Mouse (Mus musculus) induced T-regulatory cell, adult 2 months (primary cell): ENCODE data around the gene Rtn4rl2.
"Not testable (repeated sequence)": the region's sequence is repeated elsewhere in the genome, so short reads cannot be mapped to it uniquely, and the experiment has no call there.

Source experiments
- DNase-seq: peaks from one replicate; pipeline ENCODE4 v3.0.0-alpha.2; 2012; ENCODE audit warnings: low read depth

Rtn4rl2 gene

DNA sequence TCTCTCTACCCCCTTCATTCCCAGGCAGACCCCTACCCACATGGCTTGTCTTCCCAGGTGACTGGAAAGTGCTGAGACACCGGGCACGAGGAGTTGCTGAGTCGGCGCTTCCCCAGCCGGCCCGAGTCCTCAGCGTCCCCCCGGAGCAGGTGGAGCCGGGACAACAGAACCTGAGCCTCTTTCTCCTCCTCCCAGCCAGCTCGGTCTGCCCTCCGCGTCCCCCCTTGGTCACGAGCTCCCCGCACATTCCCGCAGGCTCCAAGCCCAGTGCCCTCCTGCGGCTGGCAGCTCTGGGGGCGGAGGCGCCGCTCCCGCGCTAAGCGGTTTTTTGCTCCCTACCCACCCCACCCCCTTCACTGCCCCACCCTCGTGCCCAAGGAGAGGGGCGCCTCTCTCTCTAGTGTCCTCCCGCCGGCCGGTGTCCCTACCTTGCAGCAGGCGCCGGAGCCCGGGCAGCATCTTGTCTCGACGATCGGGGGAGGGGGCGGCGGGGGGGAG is at the start of gene Rtn4rl2:
Rtn4rl2 (minus strand) TSS at position 477 of the 498 bp plus-strand sequence.
- no peak for DNase-seq

DNA sequence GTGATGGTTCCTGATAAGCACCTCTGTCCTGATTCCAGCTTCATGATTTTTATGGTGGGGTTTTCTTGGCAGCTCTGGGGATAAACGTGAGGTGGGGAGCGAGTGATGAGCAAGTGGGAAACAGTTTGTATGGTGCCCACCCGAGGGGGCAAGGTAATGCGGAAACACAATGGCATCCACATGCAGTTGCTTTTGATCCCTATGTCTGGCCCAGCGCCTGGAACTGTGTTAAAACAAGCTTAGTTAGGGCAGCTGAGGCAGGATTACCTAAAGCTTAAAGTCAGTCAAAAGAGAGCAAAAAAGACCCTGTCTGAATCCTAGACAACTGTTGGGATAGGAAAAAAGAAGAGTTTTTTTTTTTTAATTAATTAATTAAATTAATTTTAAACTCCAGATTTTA is 48.6 kb upstream of the Rtn4rl2 start:
- no peak for DNase-seq

DNA sequence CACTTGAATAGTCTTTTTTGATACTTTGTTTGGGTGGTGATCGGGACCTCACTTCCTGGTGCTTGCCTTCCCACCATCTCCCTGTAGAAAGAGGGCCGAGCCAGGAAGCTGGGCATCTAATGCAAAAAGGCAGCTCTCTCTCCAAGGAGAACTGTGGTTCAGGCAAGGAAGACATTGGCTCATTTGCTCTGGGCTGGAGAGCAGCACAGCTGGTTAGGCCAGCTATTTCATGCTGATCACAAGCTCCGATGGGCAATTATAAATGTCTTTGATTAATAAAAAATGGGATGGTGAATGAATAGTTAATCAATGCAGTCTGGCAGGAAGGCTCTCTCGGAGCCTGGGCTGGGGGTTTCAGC is 48.1 kb upstream of the Rtn4rl2 start:
- DNase-seq, result no peak

DNA sequence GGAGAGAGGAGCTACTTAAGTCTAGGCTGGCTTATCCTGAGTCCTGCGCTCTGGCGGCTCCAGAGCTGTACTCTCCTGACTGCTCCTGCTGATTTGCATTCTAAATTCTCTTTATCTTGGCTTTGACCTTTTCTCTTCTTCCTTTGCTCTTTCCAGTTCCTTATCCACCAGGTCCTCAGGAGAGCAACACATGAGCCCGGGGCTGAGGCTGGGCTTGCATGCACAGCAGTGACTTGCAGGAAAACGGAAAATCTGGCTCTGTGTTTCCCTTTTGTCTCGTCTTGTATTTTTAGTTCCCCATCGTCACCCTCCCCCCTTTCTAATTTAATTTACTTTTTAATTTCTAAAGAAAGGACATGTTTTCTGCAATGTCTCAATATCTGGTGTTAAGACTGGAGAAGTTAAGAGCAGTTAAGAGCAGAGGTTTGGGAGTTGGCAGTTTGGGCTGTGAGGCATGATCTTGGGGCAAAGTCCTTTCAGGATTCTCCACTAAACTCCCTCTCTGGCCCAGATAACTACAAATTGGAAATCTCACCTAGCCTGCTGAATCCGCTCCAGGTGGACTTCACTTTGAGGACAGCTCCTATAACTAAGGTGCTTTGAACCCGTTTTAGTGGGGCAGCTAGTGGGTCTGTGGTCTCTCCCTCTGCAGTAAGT is 47.6 kb upstream of the Rtn4rl2 start:
- DNase-seq, result no peak

DNA sequence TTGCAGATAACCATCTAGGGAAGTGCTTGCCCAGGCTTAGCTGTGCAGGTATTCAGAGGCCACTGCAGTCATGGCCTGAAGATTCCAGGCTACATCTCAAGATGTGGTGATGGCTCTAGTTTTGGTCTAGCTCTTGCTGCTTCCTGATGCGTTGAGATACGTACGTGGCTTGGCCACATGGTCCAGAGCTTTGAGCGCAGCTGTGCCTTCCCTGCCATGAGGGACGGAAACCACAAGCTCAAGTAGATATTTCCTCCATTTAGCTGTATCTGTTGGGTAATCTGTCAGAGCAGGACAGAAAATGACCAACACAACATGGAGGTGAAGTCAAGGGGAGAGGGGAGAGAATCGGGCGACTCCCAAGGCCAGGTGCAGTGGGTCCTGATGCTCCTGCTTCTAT is 43.7 kb upstream of the Rtn4rl2 start:
- no peak for DNase-seq

DNA sequence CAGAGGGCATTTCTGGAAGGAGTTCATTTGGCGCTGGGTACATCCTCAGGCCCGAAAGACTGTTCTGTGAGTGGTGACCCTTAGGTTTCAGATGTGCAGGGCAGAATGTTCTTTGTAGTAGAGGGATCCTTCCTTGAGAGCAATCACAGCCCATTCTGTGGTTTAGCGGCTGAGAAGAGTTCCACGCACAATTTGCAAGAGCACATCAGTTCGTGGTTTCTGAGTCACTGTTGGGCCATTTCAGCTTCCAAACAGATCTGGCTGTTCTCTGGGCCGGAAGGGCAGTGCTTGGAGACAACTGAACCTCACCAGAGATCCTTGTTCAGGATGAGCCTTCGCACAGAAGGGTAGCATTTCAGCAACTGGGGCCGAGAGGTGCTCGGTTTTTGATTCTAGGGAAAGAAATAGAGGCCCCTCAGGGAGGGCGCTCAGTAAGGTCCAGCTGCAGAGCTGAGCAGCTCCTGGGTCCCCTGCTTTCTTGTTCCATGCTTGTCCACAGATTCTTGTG is 33.1 kb upstream of the Rtn4rl2 start:
- DNase-seq, result no peak

DNA sequence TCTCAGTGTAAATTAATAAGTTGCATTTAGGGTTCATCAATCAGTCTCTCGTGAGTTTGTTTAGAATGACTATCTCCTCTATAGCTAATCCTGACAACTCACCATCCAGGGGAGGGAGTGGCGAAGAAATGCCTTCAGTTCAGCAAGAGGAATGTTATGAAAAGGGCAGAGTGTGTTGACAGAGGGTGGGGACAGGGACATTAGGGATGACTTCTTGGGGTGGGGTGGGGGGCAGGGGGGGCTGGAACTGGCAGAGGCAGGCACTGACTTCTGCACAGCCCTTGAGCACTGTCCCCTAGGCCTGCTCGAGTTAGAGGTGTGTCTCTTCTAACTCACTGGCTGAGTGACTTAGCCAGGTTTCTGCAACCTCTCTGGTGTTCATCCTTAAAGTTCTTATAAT is 31.7 kb upstream of the Rtn4rl2 start:
- no peak for DNase-seq

DNA sequence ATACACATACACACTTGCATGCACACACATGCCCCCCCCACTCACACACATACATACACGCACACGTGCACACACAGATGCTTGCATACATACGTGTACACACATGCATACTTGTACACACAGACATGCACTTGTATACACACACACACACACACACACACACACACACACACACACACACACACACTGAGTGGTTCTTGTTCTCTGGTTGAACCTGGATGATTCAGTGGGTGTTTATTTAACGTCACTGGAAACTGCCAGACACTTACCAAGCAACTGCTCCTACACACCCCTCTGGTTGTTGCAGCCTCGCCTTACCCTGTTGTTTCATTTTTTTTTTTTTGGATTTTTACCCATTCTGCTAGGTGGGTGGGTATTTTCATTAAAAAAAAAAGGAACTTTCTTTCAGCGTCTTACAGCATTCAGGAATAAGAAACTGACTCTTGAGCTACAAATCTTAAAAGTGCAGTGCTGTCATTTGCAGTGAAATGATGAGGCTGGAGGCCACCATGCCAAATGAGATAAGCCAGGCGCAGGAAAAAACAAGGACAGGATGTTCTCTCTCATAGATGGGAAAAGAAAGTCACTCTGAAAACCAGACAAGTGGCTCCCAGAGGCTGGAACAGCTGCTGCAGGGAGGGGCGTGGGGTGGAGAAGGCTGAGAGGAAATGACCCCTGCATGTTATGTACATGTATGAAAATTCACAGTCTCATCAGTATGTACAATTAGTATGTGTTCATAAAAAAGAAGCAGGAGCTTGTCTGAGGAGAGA is 30.2 kb upstream of the Rtn4rl2 start:
- DNase-seq, result no peak

DNA sequence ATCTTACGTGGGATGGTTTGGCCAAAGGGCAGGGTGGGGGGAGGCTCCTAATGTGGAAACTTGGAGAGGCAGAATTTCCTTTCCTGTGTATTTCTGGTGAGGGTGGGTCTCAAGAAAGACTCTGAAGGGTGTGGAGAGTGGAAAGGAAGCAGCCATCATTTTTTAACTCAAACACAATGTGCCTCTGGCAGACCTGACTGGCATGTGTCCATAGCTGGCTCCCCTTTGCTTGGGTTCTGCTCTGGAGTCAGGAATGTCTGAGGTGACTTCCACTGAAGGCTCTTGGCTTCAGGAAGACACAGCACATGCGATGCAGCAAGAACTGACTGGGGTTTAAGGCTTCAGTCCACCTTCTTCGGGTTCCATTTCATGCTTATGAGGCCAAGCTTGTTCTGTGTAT is 28.8 kb upstream of the Rtn4rl2 start:
- no peak for DNase-seq

DNA sequence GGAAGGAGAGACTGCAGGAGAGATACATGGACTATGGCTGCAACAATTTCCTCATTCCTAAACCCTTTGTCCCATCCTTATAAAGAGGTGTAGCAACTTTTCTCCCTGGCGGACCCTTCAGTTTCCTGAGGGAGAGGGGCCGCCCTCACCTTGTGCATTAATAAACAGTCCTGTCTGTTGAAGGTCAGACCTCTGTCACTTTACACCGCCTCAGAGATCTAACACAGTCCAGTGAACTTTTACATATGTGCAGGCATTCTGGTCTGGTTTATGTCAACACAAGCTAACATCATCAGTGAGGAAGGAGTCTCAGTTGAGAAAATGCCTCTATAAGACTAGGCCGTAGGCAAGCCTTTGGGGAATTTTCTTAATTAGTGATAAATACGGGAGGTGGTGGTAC is 27.4 kb upstream of the Rtn4rl2 start:
- no peak for DNase-seq

DNA sequence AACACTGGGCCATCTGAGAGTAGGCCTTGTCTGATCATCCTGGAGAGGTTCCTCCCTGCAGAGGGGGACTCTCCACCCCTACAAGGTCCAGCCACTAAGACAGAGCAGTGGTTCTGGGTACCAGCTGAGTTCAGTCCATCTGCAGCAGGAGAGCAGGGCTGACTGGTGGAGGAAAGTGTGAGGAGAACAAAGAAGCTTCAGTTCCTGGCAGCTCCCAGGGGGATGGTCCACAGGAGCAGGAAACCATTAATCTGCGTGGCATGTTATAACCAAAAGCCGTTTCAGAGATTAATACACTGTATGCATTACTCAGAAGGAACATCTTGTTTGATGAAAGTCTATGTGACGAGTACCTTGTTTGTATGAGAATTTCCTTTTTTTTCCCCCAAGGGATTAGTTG is 26.2 kb upstream of the Rtn4rl2 start:
- no peak for DNase-seq

DNA sequence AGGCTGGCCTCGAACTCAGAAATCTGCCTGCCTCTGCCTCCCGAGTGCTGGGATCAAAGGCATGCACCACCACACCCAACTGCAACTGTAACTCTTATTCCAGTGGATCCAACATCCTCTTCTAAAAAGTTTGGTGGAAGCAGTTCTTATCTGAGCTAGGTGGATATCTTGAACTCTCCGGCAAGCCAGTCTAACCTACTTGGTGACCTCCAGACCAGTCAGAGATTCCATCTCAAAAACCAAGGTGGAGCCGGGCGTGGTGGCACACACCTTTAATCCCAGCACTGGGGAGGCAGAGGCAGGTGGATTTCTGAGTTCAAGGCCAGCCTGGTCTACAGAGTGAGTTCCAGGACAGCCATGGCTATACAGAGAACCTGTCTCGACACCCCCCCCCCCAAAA is 10.2 kb upstream of the Rtn4rl2 start:
- not testable (repeated sequence) for DNase-seq

DNA sequence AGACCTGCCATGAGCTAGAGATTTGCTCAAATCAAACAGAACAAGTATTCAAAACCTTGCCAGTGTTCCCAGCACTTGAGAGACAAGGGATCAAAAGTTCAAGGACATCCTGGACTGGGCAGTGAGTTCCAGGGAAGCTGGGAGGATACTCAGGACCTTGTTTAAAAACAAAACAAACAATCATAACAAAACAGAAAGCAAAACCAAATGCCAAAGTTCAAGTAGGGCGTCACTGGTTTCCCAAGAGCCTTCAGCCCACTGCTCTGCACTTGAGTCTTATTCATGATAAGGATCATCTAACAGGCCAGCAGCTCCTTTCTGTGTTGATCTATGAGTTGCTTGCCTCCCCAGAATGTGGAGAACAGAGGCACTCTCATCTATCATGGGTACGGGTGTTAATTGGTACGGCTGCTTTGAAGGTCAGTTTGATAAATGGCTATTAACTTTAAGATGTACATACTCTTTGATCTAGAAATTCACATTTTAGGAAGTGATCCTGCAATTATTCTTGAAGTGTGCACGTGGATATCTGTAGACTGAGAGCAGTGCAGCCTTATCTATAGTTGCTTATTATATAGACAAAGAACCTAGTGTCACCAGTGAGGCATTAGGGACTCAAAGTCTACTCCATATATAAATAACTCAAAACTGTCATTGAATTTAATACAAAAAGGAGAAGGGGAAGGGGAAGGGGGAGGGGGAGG is 9.1 kb upstream of the Rtn4rl2 start:
- peak; percentile 36 for DNase-seq

DNA sequence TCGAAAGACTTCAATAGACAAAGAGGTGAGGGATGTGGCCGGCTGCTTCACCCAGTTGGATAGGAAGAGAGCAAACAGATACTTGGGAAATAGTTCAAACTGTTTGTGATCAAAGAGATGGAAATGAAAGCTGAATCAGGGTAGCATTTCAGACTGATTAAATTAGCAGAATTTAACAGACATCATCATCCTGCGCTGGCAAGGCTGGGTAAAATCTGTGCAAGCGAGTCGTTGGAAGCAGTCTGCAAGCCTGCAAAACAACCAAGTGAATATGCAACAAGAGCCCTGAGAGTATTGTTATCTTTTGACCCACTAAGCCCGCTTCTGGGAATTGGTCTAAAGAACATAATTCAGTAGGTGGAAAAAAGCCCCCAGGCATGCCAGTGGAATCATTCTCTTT is 6.8 kb upstream of the Rtn4rl2 start:
- DNase-seq, result no peak

DNA sequence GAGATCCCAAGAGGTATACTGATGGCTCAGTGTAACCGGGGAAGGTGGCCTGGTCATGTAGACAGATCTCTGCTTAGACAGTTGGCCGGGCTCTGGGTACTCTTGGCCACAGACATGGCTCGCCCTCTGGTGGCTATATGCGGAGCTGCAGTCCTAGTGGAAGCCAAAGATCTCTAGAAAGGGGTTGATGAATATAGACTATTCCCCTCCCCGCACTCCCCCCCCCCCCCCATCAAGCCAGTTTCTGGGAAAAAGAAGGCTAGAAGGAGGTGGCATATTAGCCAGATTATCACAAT is 3.5 kb upstream of the Rtn4rl2 start:
- DNase-seq, result peak; percentile 79

DNA sequence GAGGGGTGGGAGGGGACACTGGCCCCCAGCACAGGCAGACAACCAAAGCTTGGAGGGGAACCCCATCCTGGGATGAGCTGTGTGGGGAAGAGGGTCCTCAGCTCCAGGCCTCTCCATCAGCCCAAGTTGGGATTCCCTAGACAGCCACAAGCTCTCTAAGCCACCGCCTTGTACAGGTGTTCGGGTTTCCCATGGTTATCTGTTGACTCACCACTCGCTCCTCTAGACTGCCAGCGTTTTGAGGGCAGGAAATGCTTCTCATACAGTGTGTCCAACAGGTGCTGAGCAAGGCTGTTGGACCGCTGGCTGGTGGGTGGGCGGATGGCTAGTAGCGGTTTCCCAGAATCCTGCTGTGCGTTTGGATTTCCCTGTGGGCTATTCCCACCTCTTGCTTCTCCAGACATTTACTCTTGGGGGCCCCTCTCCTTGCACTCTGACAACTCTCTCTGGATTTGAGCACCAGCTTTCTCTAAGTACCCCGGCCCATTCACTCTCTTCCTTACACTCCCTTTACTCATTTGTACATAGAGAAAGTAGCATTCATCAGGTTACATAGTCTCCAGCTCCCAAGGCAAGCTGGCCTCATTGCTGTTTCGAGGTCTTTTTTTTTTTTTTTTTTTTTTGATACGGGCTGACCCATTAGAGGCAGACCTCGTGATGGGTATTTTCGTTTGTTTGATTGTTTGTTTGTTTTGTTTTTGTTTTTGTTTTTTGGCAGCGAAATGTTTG is 3.0 kb upstream of the Rtn4rl2 start:
- DNase-seq, result peak; percentile 37

DNA sequence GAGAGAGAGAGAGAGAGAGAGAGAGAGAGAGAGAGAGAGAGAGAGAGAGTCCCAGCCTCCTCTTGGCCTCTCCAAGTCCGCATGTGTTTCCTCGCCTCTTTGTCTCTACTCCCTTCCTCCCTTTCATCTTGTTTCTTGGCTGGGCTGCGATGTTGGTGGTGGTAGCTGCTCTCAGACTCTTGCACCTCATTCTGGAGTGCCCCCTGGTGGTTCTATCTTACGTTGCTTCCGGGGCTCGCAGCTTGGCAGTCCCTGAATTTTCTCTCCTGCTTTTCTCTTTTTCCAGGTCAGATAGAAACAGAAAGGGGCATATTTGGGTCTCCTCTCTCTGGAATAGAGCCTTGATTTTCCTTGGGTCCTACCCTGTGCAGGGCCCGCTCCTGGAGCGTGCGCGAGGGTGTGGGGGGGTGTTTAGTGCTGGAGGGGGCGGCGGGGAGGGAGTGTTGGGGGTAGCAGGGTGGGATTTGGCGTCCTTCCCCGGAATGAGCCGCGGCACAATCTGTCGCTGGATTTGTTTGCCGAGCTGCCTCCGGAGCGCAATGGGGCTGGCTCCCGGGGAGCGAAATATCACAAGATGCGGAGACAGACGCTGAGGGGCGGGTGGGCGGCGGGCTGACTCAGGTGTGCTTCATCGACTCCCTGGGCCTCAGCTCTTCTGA is 2.3 kb upstream of the Rtn4rl2 start:
- peak; percentile 78 for DNase-seq

DNA sequence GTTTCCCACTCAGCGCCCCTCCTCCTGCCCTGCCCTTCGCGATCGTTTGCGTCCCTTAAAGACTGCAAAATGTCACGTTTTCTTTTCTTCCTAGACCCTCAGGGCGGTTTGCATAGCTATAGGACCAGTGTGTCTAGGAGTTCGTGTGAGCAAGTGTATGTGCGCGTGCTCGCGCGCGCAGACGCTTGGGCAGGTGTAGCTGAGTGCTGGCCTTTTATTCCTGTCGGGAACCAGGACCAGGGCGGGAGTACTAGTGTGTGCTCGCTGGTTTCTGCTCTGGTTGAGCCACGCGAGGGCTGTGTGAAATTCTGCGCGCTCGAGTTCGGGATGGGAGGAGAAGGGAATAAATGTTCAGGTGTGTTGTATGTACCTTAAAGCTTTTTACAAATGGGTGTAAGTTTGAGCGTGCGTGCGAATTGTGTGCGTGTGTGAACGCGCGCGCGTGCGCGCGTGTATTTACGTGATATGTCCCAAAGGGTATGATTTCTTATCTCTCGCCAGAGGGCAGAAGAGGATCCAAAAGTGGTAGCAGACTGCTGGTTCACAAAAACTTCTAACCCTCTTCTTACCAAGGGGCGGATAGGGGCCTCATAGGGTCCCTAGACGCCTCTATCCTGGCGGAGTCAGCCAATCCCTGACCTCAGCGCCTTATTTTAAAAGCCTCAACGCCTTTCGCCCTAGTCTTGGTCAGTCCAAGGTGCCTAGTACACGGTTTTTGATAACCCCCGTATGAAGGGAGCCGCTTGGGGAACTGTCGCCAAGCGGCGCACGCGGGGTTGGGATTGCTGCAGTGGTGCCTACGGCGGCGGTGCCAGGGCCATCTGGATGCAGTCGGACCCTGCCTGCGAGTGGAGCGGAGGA is 1.1 kb upstream of the Rtn4rl2 start:
- DNase-seq, result peak; percentile 61

DNA sequence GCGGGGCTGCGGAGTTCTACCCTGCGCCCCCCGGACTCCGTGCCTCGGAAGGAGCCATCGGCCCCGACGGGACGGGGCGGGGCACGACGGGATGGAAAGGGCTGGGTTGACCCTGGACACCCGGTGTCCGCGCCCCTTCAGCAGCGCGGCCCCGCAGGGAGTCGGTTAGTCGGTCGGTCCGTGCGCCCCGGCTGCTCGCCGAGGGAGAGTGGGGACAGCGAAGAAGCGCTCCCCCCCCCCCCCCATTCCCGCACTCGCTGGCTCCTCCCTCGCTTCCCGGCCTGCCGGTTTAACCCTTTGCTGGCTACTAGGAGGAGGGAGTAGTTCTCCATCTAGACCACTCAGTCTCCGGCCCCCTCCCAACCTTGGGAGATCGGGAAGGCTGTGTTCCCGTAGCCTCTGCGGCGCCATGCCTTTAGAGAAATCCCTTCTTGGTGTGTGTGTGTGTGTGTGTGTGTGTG is 341 bp upstream of the Rtn4rl2 start:
- DNase-seq, result no peak
